Mouse (Mus musculus) lung, postnatal 25 days (tissue): ENCODE measurements around the gene Nup85.
A peak's percentile ranks its signal among the peaks of the same experiment; 100 is the strongest.

ENCODE experiments used
- DNase-seq: peaks from one replicate; pipeline ENCODE4 v3.0.0; 2022; ENCODE audit warnings: low spot score

Nup85 gene

GRCm38 (mm10) chr11:115584376-115585073, 20.3 kb downstream of the Nup85 start:
- DNase-seq: no peak

GRCm38 (mm10) chr11:115585573-115586100, 21.4 kb downstream of the Nup85 start:
- peak; percentile 41 for DNase-seq

- no peak for DNase-seq
These were observed 22.2 kb downstream of the Nup85 start for GRCm38 (mm10) chr11:115586403-115586802.

GRCm38 (mm10) chr11:115587984-115588383, 23.8 kb downstream of the Nup85 start:
- DNase-seq: no peak

- DNase-seq: no peak
These were observed 26.4 kb downstream of the Nup85 start for GRCm38 (mm10) chr11:115590526-115591075.

DNA sequence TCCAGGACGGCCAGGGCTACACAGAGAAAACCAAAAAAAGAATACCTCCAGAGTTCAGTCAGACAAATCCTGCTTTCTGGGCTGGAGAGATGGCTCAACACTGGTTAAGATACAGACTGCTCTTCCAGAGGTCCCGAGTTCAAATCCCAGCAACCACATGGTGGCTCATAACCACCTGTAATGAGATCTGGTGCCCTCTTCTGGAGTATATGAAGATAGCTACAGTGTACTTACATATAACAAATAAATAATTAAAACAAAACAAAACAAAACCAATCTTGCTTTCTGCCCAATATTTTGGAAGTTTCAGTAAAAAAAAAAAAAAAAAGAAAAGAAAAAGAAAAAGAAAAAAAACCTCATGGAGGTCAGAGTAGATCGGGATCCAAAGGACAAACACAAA, 31.0 kb downstream of the Nup85 start:
- no peak for DNase-seq

GRCm38 (mm10) chr11:115598309-115598708, 34.1 kb downstream of the Nup85 start:
- DNase-seq: no peak

- no peak for DNase-seq
These were observed 35.5 kb downstream of the Nup85 start for GRCm38 (mm10) chr11:115599722-115600121.

DNA sequence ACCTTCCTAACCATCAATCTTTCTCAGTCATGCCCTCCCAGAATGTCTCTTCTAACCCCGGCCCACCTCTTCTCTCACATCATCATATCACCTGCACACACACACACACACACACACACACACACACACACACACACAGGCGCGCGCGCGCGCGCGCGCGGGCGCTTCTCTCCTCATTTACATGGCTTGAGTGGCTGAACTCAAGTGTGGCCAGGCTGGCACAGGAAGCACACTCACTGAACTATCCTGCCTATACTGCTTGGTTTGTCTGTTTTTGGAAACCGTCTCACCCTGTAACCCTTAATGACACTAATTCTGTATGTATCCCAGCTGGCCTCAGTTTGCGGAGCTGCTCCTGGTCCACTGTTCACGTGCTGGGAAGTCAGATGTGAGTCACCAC, 36.5 kb downstream of the Nup85 start:
- no peak for DNase-seq

DNA sequence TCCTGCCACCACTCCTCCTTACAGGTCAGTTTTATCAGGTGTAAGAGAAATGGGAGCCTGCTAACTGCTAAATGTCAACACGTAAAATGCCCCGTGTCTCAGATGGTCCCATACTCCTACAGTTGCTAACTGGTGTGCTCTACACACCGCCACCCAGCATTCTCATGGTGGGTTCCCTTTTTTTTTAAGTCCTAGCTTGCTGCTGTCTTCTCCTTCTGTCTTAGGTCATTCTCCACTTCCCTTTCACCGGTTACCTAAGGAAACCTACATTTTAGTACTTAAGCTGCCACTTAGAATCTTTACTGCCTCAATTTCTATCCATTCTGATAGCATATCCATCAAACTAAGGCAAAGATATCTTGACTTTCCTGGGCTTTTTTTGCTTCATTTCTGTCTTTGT, 36.9 kb downstream of the Nup85 start:
- no peak for DNase-seq

DNA sequence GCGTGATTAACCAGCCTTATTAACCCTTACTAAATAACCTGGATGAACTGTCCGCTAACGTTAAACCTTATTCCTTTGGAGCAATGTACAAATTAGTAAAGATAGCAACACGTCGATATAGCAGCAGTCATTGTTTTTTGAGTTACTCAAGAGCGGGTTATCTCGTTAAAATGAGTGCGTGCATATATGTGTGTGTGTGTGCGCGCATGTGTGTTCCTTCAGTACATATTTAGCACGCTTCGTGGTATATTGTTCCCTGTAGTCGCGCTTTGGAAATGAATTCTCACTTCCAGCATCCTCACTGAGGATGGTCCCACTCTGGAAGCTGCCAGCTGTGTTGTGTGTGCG, 38.9 kb downstream of the Nup85 start:
- DNase-seq: no peak

GRCm38 (mm10) chr11:115603476-115604303, 39.5 kb downstream of the Nup85 start, which contains the start of the genes Mrps7 and Gga3:
Mrps7 (plus strand) TSS chr11:115603925.
Gga3 (minus strand) TSS chr11:115604051.
- peak; percentile 93 for DNase-seq

- no peak for DNase-seq
These were observed 40.1 kb downstream of the Nup85 start for GRCm38 (mm10) chr11:115604304-115604696.

DNA sequence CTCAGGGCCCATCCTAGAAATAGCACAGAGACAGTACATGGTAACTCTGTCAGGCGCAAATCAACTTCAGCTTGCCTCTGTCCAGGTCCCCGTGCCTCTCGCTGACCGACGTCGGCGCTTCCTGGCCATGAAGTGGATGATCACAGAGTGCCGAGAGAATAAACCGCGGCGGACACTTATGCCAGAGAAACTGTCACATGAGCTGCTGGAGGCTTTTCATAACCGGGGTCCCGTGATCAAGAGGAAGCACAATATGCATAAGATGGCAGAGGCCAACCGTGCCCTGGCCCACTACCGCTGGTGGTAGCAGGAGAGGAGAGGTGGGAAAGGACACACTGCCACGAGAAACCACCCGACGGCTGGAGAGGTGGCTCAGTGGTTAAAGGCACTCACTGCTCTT, 42.5 kb downstream of the Nup85 start:
- no peak for DNase-seq

GRCm38 (mm10) chr11:115608421-115609399, 44.5 kb downstream of the Nup85 start:
- no peak for DNase-seq

DNA sequence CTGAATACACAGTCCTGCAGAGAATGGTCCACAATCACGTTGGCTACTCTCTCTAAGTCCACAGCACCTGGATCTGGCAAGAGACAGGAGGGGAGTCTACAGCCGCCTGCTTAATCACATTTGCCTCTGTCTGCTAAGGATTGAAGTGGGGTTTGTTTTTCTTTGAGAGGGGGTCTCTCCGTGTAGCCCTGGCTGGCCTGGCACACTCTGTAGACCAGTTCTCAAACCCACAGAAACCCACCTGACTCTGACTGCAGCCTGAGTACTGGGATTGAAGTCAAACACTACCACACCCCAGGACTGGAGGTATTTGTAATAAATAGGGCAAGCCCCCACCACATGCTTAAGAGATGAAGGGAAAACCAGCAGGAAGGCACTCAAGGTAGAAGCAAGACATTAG, 45.3 kb downstream of the Nup85 start:
- DNase-seq: no peak

- no peak for DNase-seq
These were observed 46.9 kb downstream of the Nup85 start for GRCm38 (mm10) chr11:115611173-115611572.

DNA sequence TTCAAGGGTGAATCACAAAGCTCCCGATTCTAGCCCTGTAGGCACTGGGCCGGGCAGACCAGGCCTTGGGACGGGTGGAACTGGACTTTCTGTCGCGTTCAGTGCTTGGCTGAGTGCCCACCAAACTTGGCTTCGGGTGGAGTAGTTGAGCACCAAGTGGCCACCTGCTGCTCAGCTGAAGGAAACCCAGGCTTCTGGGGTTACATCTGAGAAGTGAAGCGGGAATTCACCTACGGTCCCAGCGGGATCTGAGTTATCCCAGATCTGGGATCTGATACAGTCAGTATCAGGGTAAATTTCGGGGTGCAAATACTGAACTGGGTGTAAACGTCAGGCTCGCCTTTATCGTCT, 47.8 kb downstream of the Nup85 start:
- DNase-seq: peak; percentile 86

DNA sequence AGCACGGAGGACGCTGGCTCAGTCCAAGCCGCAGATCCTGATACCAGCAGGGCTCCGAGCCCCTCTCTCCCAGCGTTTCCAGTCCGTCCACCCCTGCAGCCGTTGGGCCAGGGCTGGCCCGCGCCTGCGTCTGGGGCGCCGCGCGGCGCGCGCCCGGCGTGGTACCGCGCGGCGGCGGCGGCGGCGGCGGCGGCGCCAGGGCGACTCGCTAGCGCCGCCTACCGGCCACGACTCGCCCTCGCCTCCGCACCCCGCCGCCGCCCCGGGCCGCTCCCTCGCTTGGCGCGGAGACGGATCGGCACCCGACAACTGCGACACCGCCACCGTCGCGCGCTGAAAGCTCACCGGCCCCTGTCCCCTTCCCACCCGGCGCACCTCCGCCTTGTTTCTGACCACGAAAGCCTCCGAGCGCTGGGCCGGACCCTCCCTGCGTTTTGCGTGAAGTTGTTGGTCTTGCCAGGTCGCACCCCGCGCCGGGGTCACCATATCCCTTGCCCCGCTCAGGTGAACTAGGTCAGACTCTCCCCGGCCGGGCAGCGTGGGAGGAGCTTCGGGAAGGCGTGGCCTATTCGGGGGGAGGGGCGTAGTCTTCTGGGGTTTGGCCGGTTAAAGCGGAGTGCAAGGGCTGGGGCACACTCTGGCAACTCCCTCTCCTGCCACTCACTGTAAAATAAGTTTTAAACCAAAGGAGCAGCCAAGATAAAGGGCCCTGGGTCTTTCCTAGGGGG, 48.3 kb downstream of the Nup85 start, which contains the start of gene Mif4gd:
Gene Mif4gd (minus strand): TSS at position 560 of the 728 bp plus-strand sequence.
- DNase-seq: peak; percentile 95

DNA sequence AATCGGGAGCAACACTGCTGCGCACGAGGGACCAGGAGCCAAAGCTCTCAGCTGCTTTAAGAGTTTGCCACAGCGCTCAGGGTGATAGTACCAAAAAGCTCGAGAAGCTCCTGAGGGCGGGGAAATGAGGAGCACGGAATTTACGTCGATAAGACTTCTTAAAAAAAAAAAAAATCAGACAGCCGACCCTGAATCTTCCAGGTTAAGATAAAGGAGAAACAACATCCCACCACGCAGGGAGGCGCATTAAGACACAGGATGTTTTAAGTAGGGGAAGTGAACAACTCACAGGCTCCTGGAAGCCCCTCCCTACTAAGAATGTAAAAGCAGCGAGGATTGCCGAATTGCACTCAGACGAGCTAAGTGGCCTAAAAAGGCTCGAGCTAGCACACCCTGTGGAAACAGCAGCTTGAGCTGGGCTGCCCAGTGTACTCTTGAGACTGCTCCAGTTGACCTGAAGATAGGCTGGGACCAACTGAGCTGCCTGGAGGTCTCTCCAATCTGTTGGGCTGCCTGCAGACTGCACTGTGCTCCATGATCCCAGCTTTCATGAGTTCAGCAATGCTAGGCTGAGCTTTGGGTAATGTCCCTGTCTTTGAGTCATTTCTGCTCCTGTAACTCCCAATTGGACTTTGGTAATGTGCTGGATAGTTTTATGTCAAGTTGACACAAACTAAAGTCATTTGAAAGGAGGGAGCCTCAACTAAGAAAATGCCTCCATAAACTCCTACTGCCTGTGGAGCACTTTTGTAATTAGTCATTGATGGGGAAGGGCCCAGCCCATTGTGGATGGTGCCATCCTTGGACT, 49.1 kb downstream of the Nup85 start:
- peak; percentile 55 for DNase-seq
